Mouse (Mus musculus) CH12.LX (cell line): ENCODE data around the gene Atp6v1g2.

Experiments used
- CHD2 ChIP-seq: IDR thresholded peaks from 2 replicates; pipeline ENCODE4 v1.6.1; 2011; ENCODE audit warnings: low read length, improper control_type of control experiment
- CTCF ChIP-seq, 2 experiments: IDR thresholded peaks in 1 of 2; conservative IDR thresholded peaks in 1 of 2; 2 replicates each; pipeline ENCODE4 v1.5.1; 2011 to 2012; ENCODE audit warnings: low read depth in 2 of 2, low read length in 2 of 2, improper control_type of control experiment in 1 of 2, inconsistent platforms in 1 of 2, mild to moderate bottlenecking in 1 of 2, moderate library complexity in 1 of 2
- E2F4 ChIP-seq: IDR thresholded peaks from 2 replicates; pipeline ENCODE4 v1.6.1; 2011; ENCODE audit warnings: low read depth, low read length, improper control_type of control experiment; ENCODE audit not compliant: insufficient replicate concordance
- EP300 ChIP-seq: IDR thresholded peaks from 2 replicates; pipeline ENCODE4 v1.6.1; 2011; ENCODE audit warnings: low read length, improper control_type of control experiment
- GABPA ChIP-seq: IDR thresholded peaks from 2 replicates; pipeline ENCODE4 v1.6.1; 2012; ENCODE audit warnings: low read depth, low read length, improper control_type of control experiment, inconsistent platforms; ENCODE audit not compliant: insufficient replicate concordance
- JUND ChIP-seq: conservative IDR thresholded peaks from 2 replicates; pipeline ENCODE4 v1.6.1; 2011; ENCODE audit warnings: low read depth, low read length, improper control_type of control experiment
- MAZ ChIP-seq: IDR thresholded peaks from 2 replicates; pipeline ENCODE4 v1.6.1; 2012; ENCODE audit warnings: low read depth, mild to moderate bottlenecking, inconsistent platforms, low read length, improper control_type of control experiment, moderate library complexity
- MEF2A ChIP-seq: IDR thresholded peaks from 2 replicates; pipeline ENCODE4 v1.6.1; 2014; ENCODE audit warnings: low read depth, mild to moderate bottlenecking, inconsistent platforms, low read length, improper control_type of control experiment, borderline replicate concordance

GRCm38 (mm10) chr17:35224641-35225040 is 8.8 kb upstream of the Atp6v1g2 start:
- TF ChIP-seq EP300 (no peak), GABPA (no peak), MAZ (no peak), JUND (no peak), MEF2A (no peak), CHD2 (no peak), E2F4 (no peak), CTCF (conservative IDR thresholded peaks at IDR 0.05 in 1 of 2, IDR thresholded peaks at IDR 0.05 in 1 of 2; ENCODE audit: low read depth in 2 of 2, low read length in 2 of 2) (no peak)
